Mouse (Mus musculus) CH12.LX (cell line): ENCODE results near the gene Gm14698. TPM values are rescaled to one million over a fixed set of nuclear protein-coding genes. Genes with fewer than 3 reads are reported as not detected.

Source experiments
- polyA plus RNA-seq: library from polyadenylated mRNA; unstranded; fragments of >175 nt; gene quantifications from 2 replicates; pipeline ENCODE4 v1.2.1, GENCODE M21; 2012; ENCODE audit warnings: low read depth; ENCODE audit not compliant: insufficient read length
- total RNA-seq, 2 experiments: library from RNA; depleted of rRNA; stranded (reverse); fragments of 300-350 nt in 1 of 2; fragments of >200 nt in 1 of 2; gene quantifications; 2 replicates each; pipeline ENCODE4 v1.2.3; 2012 to 2014

The Gm14698 gene
- total and polyA plus RNA-seq, 3 experiments: 0.59 to 13.9 (median 5.6) TPM

Other genes starting within 250 kb of the Gm14698 start
- 15.9 and 25.2 TPM in 2 replicates for gene Fmr1, start 142.6 kb upstream of the Gm14698 start, total RNA-seq (2012; rRNA removed)
- 54.4 and 68.9 TPM in 2 replicates for gene Fmr1, start 142.6 kb upstream of the Gm14698 start, total RNA-seq (2014; rRNA removed)
- 40.5 and 45.3 TPM in 2 replicates for gene Fmr1, start 142.6 kb upstream of the Gm14698 start, polyA plus RNA-seq
- gene Fmr1nb, start 59.3 kb upstream of the Gm14698 start, total RNA-seq (2012; rRNA removed): not detected in 2 replicates
- gene Fmr1nb, start 59.3 kb upstream of the Gm14698 start, total RNA-seq (2014; rRNA removed): not detected in 2 replicates
- not detected in 2 replicates for gene Fmr1nb, start 59.3 kb upstream of the Gm14698 start, polyA plus RNA-seq
- not detected in 2 replicates for gene Gm6812, start 72.0 kb downstream of the Gm14698 start, total RNA-seq (2012; rRNA removed)
- gene Gm6812, start 72.0 kb downstream of the Gm14698 start, total RNA-seq (2014; rRNA removed): not detected in 2 replicates
- not detected in 2 replicates for gene Gm6812, start 72.0 kb downstream of the Gm14698 start, polyA plus RNA-seq